Mouse (Mus musculus): Measurements from ENCODE around the gene Fance. TPM values are rescaled to one million over a fixed set of nuclear protein-coding genes. Genes with fewer than 3 reads are reported as not detected.

Fance gene
- polyA plus RNA-seq, 1 experiment from 2014 or later: 31.6 TPM

Other genes starting within 250 kb of the Fance start
- 0.68 and 0.85 TPM in 2 replicates for gene Tcp11, start 232.9 kb upstream of the Fance start, polyA plus RNA-seq (2016; fragmentation: Nextera tagmentation; extraction: Ambion mirVana)
- gene Scube3, start 171.4 kb upstream of the Fance start, polyA plus RNA-seq (2016; fragmentation: Nextera tagmentation; extraction: Ambion mirVana): 11.5 and 13.9 TPM in 2 replicates
- 32.6 and 35.6 TPM in 2 replicates for gene Zfp523, start 136.4 kb upstream of the Fance start, polyA plus RNA-seq (2016; fragmentation: Nextera tagmentation; extraction: Ambion mirVana)
- gene Def6, start 105.7 kb upstream of the Fance start, polyA plus RNA-seq (2016; fragmentation: Nextera tagmentation; extraction: Ambion mirVana): 2.4 and 4.1 TPM in 2 replicates
- gene Ppard, start 80.8 kb upstream of the Fance start, polyA plus RNA-seq (2016; fragmentation: Nextera tagmentation; extraction: Ambion mirVana): 1.3 and 1.4 TPM in 2 replicates
- 511 and 540 TPM in 2 replicates for gene Rpl10a, start 15.0 kb downstream of the Fance start, polyA plus RNA-seq (2016; fragmentation: Nextera tagmentation; extraction: Ambion mirVana)
- 5.2 and 5.5 TPM in 2 replicates for gene Tead3, start 37.3 kb downstream of the Fance start, polyA plus RNA-seq (2016; fragmentation: Nextera tagmentation; extraction: Ambion mirVana)
- gene Tulp1, start 51.7 kb downstream of the Fance start, polyA plus RNA-seq (2016; fragmentation: Nextera tagmentation; extraction: Ambion mirVana): 3.5 and 3.8 TPM in 2 replicates
- 31.7 and 33.5 TPM in 2 replicates for gene Fkbp5, start 204.0 kb downstream of the Fance start, polyA plus RNA-seq (2016; fragmentation: Nextera tagmentation; extraction: Ambion mirVana)
- not detected in 2 replicates for gene Armc12, start 217.3 kb downstream of the Fance start, polyA plus RNA-seq (2016; fragmentation: Nextera tagmentation; extraction: Ambion mirVana)
- not detected in 2 replicates for gene Clpsl2, start 235.9 kb downstream of the Fance start, polyA plus RNA-seq (2016; fragmentation: Nextera tagmentation; extraction: Ambion mirVana)
- not detected in 2 replicates for gene Clps, start 247.2 kb downstream of the Fance start, polyA plus RNA-seq (2016; fragmentation: Nextera tagmentation; extraction: Ambion mirVana)